Mouse (Mus musculus) small intestine, adult 2 months (tissue): Measurements from ENCODE around the gene Pld2.

Source experiments
- CTCF ChIP-seq: fragments of 200-500 bp; IDR thresholded peaks from 2 replicates; pipeline ENCODE4 v1.5.1; 2012; ENCODE audit warnings: low read depth, mild to moderate bottlenecking, control low read depth, inconsistent platforms, low read length, moderate library complexity, mixed read lengths; ENCODE audit not compliant: insufficient replicate concordance, insufficient read length; ENCODE audit errors: extremely low read depth
- POLR2A ChIP-seq: fragments of 200-500 bp; IDR thresholded peaks from 2 replicates; pipeline ENCODE4 v1.6.1; 2012; ENCODE audit warnings: low read depth, mild to moderate bottlenecking, control low read depth, inconsistent platforms, low read length, moderate library complexity

- TF ChIP-seq CTCF (no peak), POLR2A (no peak)
Measured at GRCm38 (mm10) chr11:70539423-70539822, 441 bp upstream of the Pld2 start.
